Mouse (Mus musculus) urinary bladder, postnatal 10 days (tissue): Measurements from ENCODE around the gene Eno2.
A peak's percentile ranks its signal among the peaks of the same experiment; 100 is the strongest.

Source experiments
- DNase-seq: peaks from one replicate; pipeline ENCODE4 v3.0.0; 2022; ENCODE audit warnings: low spot score

Gene Eno2

GRCm38 (mm10) chr6:124739231-124739796, 30.2 kb downstream of the Eno2 start:
- no peak for DNase-seq

DNA sequence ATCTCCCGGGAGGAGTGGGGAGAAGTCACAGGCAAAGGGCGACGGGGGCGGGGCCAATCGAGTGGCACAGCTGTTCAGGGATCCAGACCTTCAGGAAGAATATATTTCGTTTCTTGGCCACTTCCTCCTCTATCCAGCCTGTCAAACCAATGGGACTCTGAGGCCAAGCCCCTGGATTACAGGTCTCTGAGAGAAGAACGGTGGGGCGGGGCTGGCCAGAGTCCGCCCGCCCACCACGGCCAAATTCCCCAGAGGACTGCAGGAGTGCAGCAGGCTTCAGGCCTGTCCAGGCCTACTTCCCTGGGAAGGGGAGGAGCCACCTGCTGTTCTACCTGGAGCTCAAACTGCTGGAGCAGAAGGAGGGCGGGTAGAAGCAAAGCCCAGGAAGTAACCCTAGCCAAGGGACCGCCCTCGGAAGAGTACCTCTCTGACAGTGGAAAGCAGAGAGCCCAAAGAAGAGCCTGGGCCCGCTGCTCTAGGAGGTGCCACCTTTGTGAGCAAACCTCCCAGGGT, 30.9 kb downstream of the Eno2 start, which contains the start of gene Ptpn6:
TSS of gene Ptpn6 (minus strand) at position 204 of the 513 bp plus-strand sequence.
- no peak for DNase-seq

DNA sequence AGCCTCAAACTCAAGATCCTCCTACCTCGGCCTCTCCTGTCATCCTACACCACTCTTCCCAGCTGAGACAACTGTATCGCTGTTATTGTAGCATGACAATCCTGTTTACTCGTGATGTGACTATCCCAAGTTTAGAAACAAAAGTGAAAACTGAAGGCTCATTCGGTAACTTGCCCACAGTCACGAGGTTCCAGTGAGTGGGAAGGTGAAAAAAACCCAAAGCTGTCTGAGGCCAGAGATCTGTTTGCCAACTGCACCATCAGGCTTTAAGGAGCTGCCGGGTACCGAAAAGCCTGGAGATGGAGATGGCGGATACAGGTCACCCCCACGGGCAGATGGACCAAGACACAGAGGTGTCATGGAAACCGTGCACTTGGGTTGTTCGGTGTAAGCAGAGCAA, 32.4 kb downstream of the Eno2 start:
- DNase-seq: no peak

GRCm38 (mm10) chr6:124734417-124734816, 35.1 kb downstream of the Eno2 start:
- DNase-seq: no peak

GRCm38 (mm10) chr6:124732476-124733370, 36.8 kb downstream of the Eno2 start:
- DNase-seq: no peak

GRCm38 (mm10) chr6:124731038-124731437, 38.4 kb downstream of the Eno2 start:
- DNase-seq: no peak

DNA sequence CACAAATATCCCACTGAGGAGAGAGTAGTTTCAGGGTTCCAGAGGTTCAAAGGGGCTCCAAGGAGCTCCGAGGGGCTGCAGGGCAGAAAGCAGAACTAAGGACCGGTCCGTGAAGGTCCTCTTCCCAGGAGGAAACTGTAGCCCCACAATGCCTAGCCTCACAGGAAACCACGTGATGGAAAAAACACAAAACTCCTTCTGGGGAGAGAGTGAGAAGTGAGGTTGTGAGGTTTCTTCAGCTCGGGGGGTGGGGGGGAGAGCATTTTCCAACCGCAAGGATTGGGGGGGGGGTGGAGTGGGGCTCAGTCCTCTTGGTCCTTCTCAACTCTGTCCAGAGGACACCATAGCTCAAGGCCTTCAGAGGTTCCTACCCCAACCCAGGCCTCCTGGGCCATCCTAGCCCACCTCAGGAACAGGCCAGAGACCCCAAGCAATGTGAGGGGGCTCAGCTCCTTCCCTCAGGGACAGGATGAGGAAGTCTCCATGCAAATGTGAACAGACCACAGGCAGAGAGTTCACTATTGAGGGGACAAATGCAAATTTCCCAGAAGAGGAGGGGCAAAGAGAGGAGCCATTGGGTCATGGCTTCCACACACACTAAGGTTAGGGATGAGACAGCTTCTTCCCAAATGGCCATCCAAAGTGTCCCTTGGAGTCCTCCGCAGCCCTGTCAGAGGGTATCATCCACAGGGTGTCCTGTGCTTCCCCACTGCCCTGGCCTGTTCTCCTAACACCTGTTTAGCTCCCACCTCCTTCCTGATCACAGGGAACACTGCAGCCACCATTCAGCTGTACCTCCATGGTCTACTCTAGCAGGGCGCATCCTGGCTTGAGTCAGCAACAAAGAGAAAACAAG, 39.4 kb downstream of the Eno2 start:
- no peak for DNase-seq

- DNase-seq: no peak
Observed at GRCm38 (mm10) chr6:124728621-124729020, 40.9 kb downstream of the Eno2 start.

GRCm38 (mm10) chr6:124724472-124724871, 45.0 kb downstream of the Eno2 start:
- DNase-seq: no peak

DNA sequence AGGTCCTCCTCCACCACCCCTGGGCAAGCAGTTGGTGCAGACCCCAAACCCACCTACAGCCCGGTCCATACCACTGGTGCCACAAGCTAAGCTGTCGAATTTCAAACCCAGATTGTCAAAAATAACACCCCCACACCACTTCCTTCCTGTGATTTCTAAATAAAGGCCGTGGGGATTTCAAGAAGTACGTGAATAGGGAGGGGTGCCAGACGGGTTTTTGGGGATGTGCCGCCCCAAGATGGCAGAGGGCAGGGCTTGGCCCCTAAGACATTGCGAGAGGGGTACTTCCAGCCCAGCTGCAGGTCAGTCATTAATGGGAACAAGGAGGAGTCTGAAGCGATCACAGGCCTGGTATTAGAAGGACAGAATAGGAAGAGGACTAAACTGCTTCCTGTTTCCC, 45.9 kb downstream of the Eno2 start:
- no peak for DNase-seq

- DNase-seq: no peak
Observed at GRCm38 (mm10) chr6:124722876-124723473, 46.5 kb downstream of the Eno2 start.

GRCm38 (mm10) chr6:124720904-124721303, 48.6 kb downstream of the Eno2 start:
- no peak for DNase-seq

DNA sequence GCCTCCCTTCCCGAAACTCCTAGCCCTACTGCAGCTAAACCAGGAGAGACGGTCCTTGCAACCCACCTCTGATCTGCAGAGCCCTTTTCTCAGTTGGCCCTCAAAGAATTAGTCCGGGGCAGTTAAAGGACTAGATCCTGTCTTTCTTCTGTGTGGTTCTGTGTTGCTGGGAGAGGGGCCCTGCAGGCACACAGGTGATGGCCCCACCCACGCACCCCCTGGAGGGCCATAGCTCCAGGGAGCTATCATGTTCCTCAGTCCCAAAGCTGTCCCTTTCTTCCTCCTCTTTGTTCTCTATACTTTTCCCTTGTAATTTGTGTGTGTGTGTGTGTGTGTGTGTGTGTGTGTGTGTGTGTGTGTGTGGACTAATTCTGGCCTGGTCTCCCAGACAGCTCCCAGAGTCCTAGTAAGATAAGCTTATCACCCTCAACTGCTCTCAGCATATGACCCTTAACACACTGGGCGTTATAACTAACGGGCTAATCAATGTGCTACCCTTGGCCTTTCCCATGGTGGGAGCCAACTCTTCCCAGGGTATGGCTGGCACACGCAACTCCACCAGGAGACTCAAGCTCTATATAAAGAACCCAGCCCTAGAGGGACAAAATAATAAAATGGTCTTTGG, 50.0 kb downstream of the Eno2 start:
- DNase-seq: no peak

- no peak for DNase-seq
Observed at GRCm38 (mm10) chr6:124718703-124719102, 50.8 kb downstream of the Eno2 start.

DNA sequence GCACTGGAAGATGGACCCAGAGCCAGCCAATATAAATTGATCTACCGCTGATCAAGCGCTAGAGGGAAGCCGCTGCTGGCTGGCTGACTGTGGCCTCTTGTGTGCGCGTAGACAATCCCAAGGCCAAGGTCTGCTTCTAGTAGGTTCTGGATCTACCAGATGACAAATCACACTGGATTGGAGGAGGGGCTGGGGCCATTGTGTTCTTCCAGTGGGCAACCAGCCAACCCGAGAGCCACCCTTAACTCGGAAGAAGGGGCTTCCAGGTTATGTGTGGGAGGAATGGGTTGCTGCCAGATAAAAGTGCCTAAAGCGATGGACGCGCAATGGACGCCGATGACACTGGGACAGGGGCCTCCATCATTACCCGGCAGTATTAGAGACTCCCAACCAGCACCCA, 51.5 kb downstream of the Eno2 start:
- DNase-seq: no peak

DNA sequence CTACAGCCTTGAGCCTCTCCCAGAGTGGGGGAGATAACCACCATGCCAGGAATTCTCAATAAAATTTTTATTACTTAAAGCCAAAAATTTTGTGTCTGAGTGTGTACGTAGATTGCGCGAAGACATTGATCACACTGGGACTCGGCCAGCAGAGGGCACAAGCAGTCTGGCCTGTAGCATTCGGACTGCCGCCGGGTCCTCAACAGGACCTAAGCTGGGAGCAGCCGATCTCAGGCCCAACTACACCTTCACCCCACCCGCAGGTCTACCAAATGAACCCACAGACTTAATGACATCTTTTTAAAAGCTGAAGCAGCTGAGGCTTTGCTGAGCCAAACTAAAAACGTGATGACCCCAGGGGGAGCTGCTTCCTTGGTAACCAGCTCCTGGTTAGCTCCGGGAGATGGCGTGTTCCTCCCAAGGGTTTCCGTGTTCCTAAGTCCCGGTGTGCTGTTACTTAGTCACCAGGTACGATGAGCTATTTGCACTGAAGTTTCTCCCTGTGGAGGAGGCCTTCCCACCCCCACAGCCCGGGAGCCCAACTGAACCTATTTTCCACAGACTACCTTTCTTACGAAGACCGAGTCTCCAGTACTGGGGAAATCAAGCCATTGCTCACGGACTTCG, 52.5 kb downstream of the Eno2 start:
- DNase-seq: no peak

GRCm38 (mm10) chr6:124712918-124713317, 56.6 kb downstream of the Eno2 start:
- DNase-seq: no peak

DNA sequence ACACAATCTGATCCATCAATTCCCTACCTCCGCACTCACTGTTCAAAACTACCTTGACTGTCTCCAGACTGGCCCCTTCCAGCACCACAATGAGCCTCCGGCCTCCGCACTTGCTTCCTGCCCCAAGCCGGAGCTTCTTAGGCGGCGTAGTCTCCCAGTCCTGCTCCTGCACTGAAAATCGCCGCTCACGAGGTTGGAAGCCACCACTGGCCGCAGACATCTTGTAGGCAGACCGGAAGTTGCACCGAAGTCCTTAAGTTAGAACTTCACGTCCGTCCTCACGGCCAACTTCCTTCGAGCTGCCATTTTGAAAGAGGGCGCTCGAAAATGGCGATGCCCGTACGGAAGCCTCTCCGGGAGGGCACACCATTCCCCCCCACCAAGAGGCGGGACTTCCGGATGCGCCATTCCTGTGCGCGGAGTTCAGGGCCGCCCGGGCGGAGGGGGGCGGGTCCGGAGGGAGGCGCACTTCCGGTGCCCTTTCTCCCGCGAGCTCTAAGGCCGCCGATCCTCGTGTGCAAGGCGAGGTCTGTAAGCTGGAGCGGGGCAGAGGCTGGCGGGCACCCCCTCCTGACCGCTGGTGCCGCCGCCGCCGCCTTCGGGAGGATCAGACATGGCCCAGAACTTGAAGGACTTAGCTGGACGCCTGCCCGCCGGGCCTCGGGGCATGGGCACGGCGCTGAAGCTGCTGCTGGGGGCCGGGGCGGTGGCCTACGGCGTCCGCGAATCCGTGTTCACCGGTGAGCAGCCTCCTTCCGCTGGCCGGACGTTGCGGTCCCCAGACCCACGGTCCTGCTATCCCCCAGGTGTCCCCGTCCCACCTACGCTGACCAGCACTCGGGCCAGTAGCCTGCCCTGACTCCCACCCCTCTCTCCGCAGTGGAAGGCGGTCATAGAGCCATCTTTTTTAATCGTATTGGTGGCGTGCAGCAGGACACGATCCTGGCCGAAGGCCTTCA, 57.4 kb downstream of the Eno2 start, which contains the start of the genes Emg1 and Phb2:
TSS of gene Emg1 (minus strand) at position 355 of the 959 bp plus-strand sequence.
TSS of gene Phb2 (plus strand) at position 513 of the 959 bp plus-strand sequence.
- DNase-seq: peak; percentile 94
